Mouse (Mus musculus): Measurements from ENCODE around the gene Plscr3.

GRCm38 (mm10) chr11:69891482-69891881, 45.3 kb downstream of the Plscr3 start:
- TF ChIP-seq GATA1 (IDR thresholded peaks at IDR 0.05; ENCODE audit: borderline replicate concordance, low read length) (no peak), FLI1 (IDR thresholded peaks at IDR 0.05; ENCODE audit: low read length) (no peak)
